Mouse (Mus musculus): ENCODE measurements around the gene Sgk2.
"Not testable (repeated sequence)": the region's sequence is repeated elsewhere in the genome, so short reads cannot be mapped to it uniquely, and the experiment has no call there.

The Sgk2 gene

GRCm38 (mm10) chr2:162993881-162994616 lies 6.9 kb downstream of the Sgk2 start:
- DNase-seq: no peak

- DNase-seq: peak; percentile 73
These were observed 11.5 kb downstream of the Sgk2 start for GRCm38 (mm10) chr2:162998528-162999230.

GRCm38 (mm10) chr2:162999744-163000143 lies 12.6 kb downstream of the Sgk2 start:
- peak; percentile 22 for DNase-seq

GRCm38 (mm10) chr2:163001071-163001470 lies 13.9 kb downstream of the Sgk2 start:
- DNase-seq: no peak

- DNase-seq: no peak
These were observed 20.2 kb downstream of the Sgk2 start for GRCm38 (mm10) chr2:163007299-163007698.

DNA sequence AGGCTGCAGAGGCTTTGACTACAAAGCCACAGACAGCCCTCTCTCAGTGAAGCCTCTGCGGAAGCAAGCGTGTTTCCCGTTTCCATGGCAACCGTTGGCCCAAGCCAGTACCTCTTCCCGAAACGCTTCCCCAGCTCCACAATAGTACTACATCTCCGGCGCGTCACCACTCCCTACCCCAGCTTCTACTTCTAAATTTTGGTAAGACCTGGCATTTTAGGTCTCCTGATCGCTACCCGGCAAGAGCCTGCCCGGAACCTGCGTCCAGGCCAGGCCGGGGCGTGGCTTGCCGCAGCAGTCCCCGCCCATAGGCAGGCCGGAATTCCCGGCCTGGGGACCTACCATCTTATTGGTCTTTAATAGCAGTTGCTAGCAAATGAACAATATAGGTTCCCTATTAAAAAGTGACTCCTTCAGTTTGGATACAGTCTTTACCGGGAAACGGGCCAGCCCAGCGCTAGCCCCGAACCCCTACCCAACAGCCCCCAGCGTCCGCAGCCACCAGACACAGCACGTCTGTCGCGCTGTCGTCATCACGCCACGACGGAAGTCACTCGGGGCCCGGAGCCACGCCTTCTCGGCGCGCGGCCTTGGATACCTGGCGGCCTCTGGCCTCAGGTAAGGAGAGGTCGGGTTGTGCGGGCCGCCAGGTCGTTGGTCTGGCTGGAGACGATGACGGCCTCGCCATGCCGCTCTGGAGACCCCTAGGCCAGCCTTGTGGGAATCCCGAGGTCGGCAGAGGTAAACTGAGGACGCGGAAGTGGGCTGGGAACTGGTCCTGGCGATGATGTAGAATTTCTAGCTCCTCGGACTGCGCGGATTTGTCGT lies 30.0 kb downstream of the Sgk2 start, which contains the start of gene Ift52:
TSS of gene Ift52 (plus strand) at position 439 of the 828 bp plus-strand sequence.
- peak; percentile 92 for DNase-seq

DNA sequence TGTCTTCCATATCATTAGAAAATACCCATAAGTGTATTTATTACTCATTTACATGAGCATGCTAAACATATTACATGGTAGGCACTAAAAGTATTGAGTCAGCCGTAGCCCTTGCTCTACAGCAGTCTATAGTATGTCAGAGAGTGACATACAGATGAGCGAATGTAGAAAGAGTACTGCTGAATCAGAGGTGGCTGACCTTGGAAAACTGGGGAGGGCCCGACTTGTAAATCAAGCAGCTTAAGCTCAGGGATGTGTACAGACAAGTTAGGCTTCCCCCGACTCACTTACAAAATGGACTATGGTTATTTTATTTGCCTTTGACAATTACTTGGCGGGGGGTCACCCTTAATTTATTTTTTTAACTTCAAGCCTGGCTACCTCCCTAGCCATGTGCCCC lies 44.2 kb downstream of the Sgk2 start:
- DNase-seq: no peak

DNA sequence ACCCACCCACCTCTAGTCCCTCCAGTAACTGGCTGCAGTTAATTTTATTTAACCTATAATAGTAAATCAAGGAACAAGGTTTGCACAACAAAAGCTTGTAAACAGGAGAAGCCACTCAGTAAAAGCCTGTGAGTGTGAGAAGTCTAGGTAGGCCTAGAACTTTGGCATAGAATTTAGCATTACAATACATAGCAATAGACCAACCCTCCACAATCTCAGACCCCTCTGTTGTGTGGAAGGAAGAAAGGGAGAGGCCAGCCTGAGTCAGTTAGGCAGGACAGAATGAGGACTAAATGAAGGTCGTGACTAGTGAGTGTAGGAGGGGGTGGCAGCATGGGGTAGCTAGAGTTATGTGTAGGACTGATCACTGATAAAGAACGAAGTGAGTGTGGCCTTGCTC lies 44.6 kb downstream of the Sgk2 start:
- DNase-seq: no peak

DNA sequence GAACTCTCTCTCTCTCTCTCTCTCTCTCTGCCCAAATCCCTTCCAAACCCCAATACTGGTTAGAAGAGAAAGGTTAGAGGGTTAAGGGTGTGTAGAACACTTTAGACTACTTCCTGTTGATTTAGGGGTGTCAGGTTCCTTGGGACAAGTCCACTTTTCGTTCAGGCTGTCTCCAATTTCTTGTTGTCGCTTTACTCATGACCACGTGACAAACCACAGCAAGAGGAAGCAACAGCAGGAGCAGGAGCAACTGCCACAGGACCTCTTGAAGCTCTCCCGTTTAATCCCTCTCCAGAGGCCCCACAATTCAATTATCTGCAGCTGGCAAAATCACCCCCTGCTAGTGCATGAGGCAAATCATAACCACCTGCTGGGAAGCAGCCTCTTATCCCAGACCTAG lies 45.5 kb downstream of the Sgk2 start:
- DNase-seq: no peak

- no peak for DNase-seq
These were observed 52.8 kb downstream of the Sgk2 start for GRCm38 (mm10) chr2:163039940-163040339.

DNA sequence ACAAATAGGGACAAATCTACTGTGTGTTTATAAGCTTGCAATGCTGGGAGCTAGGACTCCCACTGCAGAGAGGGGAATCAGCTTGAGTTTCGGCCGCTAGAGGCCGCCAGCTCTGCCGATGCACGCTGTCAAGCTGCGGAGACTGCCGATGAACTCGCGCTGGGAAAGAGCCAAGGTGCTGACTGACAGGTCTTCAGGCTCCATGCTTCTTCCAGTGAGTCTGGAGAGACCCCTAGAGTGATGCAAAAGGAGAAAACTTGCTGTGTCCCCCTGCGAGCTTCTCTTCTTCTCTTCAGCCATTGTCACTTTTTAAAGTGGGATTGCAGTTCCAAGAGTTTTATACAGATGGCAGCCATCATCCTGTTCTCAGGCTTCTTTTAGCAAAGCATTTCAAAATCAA lies 61.0 kb downstream of the Sgk2 start:
- DNase-seq: peak; percentile 26

GRCm38 (mm10) chr2:163049116-163049515 lies 62.0 kb downstream of the Sgk2 start:
- DNase-seq: no peak

DNA sequence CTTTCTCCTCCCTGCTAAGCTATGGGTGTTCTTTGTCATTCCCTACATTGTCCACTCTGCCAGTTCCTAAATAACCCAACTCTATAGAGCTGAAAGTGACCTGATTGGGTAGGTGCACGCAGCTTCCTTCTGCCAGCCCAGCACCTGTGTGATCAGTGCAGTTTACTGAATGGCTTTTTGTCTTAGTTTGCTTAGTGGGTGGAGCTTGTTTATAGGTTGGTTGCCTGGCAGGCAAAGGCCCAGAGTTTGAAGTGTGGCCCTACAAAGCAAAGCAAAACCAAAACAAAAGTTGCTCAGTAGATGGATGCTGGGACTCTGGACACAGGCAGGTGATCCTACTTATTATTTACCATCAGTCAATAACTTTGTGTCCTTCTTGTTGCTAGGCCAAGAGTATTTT lies 64.6 kb downstream of the Sgk2 start:
- no peak for DNase-seq

DNA sequence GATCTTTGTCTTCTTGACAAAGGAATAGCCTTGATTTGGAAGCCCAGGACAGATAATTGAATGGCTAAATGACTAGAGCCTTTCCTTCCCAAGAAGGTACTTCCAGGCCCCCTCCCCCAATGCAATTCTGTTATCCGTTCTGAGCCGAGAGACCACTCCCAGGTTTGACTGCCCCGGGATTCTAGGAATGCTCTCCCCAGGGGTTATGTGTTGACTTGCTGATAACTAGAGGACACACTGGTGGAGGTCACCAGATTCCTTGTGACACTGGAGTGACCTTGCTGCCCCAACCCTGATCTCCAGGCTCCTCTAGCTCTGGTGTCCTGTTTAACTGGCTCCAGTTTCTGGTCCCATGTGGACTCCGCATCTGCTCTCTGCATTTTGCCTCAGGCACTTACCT lies 65.0 kb downstream of the Sgk2 start:
- no peak for DNase-seq

DNA sequence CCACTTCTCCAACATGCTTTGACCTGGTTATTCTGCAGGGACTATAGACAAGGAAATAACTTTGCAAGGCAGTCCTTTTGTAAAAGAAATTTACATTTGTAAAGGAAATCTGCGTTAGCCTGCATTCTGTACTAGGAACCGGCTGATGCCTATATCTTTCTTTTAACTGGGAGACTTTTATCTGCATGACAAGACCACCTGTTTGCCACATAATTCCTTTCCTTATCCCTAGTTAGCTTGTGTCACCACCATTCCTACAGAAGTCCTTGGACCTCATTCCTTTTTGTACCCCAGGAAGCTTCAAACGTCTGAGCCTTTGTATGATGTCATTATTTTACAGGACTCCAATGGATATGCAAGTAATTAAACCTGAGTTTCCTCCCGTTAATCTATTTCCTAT lies 65.7 kb downstream of the Sgk2 start:
- DNase-seq: no peak

DNA sequence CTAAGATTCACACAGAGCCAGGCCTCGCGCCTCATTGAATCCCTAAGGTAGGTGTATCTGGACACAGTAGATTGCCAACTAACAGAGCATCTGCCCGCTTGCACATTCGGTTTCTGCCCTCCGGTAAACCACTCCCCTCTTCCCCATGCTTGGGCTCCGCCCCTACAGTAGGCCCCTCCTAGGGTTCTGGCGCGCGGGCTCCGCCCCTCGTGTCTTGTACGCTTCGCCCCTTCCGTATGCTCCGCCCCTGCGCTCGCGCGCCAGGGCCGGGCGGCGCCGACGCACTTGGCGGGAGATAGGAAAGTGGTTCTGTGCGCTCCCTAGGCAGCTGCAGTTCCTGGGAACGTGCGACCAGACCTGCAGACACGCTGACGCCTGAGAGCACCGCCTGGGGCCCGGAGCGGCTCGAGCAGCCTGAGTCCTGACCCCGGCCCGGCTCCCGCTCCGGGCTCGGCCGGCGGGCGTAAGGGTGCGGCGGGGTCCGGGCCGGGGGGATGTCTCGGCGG lies 67.3 kb downstream of the Sgk2 start, which contains the start of gene Mybl2:
TSS of gene Mybl2 (plus strand) at position 353 of the 506 bp plus-strand sequence.
- peak; percentile 58 for DNase-seq

GRCm38 (mm10) chr2:163054891-163055494 lies 67.9 kb downstream of the Sgk2 start:
- DNase-seq: no peak

DNA sequence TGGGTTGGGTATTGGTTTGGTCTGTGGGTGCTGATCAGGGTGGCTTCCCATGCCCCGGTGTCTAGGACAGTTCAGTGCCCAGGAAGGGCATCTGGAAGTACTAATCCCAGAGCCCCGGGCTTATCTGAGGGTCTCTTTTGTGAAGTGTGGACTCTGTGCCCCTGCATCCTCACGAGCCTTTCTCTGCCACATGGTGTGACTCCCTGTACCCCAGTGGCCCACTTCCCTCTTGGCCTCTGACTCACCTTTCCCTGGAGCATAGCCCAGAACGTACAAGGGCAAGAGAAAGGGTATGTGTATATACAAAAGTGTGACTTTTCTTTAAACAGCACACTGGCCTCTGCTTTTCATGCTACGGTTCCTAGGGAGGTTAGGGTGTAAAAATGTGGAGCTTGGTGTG lies 68.6 kb downstream of the Sgk2 start:
- DNase-seq: no peak

DNA sequence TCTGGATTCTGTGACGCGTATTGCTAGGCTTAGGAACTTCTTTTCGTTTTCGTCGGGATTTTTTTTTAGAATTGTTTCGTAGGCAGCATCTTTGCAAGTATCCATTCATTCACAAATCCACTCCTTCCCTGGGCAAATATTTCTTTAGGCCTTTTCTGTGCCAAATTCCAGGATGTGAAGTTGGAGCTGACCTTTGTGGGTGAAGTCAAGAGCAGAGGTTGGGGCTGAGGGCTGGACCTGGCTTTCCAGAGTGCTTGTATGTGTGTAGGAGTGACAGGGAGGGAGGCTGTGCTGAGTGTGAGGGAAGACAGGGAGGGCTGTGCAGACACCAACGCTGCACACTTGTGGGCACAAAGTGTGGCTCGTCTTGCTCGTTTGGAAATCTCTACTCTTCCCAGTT lies 69.5 kb downstream of the Sgk2 start:
- DNase-seq: no peak

- DNase-seq: not testable (repeated sequence)
These were observed 71.9 kb downstream of the Sgk2 start for GRCm38 (mm10) chr2:163058981-163059380.

- no peak for DNase-seq
These were observed 73.5 kb downstream of the Sgk2 start for GRCm38 (mm10) chr2:163060630-163061029.

- DNase-seq: no peak
These were observed 74.3 kb downstream of the Sgk2 start for GRCm38 (mm10) chr2:163061203-163062118.
